Mouse (Mus musculus): ENCODE results near the gene Tmed10. TPM values are rescaled to one million over a fixed set of nuclear protein-coding genes. Genes with fewer than 3 reads are reported as not detected.

Tmed10 gene
- polyA plus RNA-seq, 1 experiment from 2014 or later, result 383 TPM

- peaks cover 18% of the 10 kb centered on the region for H3K4me1 ChIP-seq (ENCODE audit: control insufficient read depth, insufficient read depth, low read length)
- no peaks in the 10 kb centered on the region for H3K27me3 ChIP-seq (ENCODE audit: control insufficient read depth, insufficient read depth, low read length)
- H3K4me2 ChIP-seq (ENCODE audit: low read depth, low read length), result 0 out of 2 replicates have a peak overlapping the region, but pooled peaks have one; percentile 1
- peak overlapping the region; percentile 62 for H3K27ac ChIP-seq (ENCODE audit: low read length)
- WGBS, result 57% methylated on average over 18 of the region's 18 CpGs
- no peaks in the 10 kb centered on the region for H3K36me3 ChIP-seq (ENCODE audit: control insufficient read depth, insufficient read depth, low read length)
- no peak for ATAC-seq (ENCODE audit: insufficient read depth, low FRiP score)
- no peaks in the 10 kb centered on the region for H3K9me3 ChIP-seq (replicated peaks; ENCODE audit: control insufficient read depth, low read length)
- no peak overlapping the region; the same call in 1 of the 2 replicates for H3K9ac ChIP-seq (ENCODE audit: low read length)
- no peak overlapping the region for H3K4me3 ChIP-seq (replicated peaks; ENCODE audit: low read length)
Observed at GRCm38 (mm10) chr12:85397063-85397959, 22.7 kb upstream of the Tmed10 start.

- Histone ChIP-seq H3K4me3 (replicated peaks; ENCODE audit: low read length) (no peak overlapping the region), H3K4me2 (ENCODE audit: low read depth, low read length) (no peak overlapping the region), H3K4me1 (ENCODE audit: control insufficient read depth, insufficient read depth, low read length) (peaks cover 18% of the 10 kb centered on the region), H3K27ac (ENCODE audit: low read length) (peak overlapping the region; percentile 47; the same call in 1 of the 2 replicates), H3K27me3 (ENCODE audit: control insufficient read depth, insufficient read depth, low read length) (no peaks in the 10 kb centered on the region), H3K9me3 (replicated peaks; ENCODE audit: control insufficient read depth, low read length) (no peaks in the 10 kb centered on the region), H3K9ac (ENCODE audit: low read length) (no peak overlapping the region), H3K36me3 (ENCODE audit: control insufficient read depth, insufficient read depth, low read length) (no peaks in the 10 kb centered on the region)
- 46% methylated on average over 7 of the region's 7 CpGs for WGBS
- ATAC-seq (ENCODE audit: insufficient read depth, low FRiP score), result no peak
Observed at GRCm38 (mm10) chr12:85393981-85394380, 19.3 kb upstream of the Tmed10 start.

- Histone ChIP-seq H3K36me3 (ENCODE audit: control insufficient read depth, insufficient read depth, low read length) (no peaks in the 10 kb centered on the region), H3K4me1 (ENCODE audit: control insufficient read depth, insufficient read depth, low read length) (peaks cover 18% of the 10 kb centered on the region), H3K4me2 (ENCODE audit: low read depth, low read length) (no peak overlapping the region), H3K4me3 (replicated peaks; ENCODE audit: low read length) (no peak overlapping the region), H3K27ac (ENCODE audit: low read length) (no peak overlapping the region), H3K9ac (ENCODE audit: low read length) (no peak overlapping the region), H3K27me3 (ENCODE audit: control insufficient read depth, insufficient read depth, low read length) (no peaks in the 10 kb centered on the region), H3K9me3 (replicated peaks; ENCODE audit: control insufficient read depth, low read length) (no peaks in the 10 kb centered on the region)
- WGBS, result 81% methylated on average over 5 of the region's 5 CpGs
- no peak for ATAC-seq (ENCODE audit: insufficient read depth, low FRiP score)
Observed at GRCm38 (mm10) chr12:85393526-85393925, 18.9 kb upstream of the Tmed10 start.

GRCm38 (mm10) chr12:85391148-85391547 lies 16.5 kb upstream of the Tmed10 start:
- no peaks in the 10 kb centered on the region for H3K27me3 ChIP-seq (ENCODE audit: control insufficient read depth, insufficient read depth, low read length)
- WGBS, result 81% methylated on average over 7 of the region's 7 CpGs
- H3K9ac ChIP-seq (ENCODE audit: low read length), result no peak overlapping the region
- H3K4me3 ChIP-seq (replicated peaks; ENCODE audit: low read length), result no peak overlapping the region
- no peaks in the 10 kb centered on the region for H3K9me3 ChIP-seq (replicated peaks; ENCODE audit: control insufficient read depth, low read length)
- no peak for ATAC-seq (ENCODE audit: insufficient read depth, low FRiP score)
- H3K36me3 ChIP-seq (ENCODE audit: control insufficient read depth, insufficient read depth, low read length), result no peaks in the 10 kb centered on the region
- H3K4me2 ChIP-seq (ENCODE audit: low read depth, low read length), result no peak overlapping the region
- H3K4me1 ChIP-seq (ENCODE audit: control insufficient read depth, insufficient read depth, low read length), result peaks cover 9% of the 10 kb centered on the region
- H3K27ac ChIP-seq (ENCODE audit: low read length), result no peak overlapping the region

GRCm38 (mm10) chr12:85389204-85390185 lies 14.8 kb upstream of the Tmed10 start:
- Histone ChIP-seq H3K27ac (ENCODE audit: low read length) (peak overlapping the region; percentile 81), H3K36me3 (ENCODE audit: control insufficient read depth, insufficient read depth, low read length) (no peaks in the 10 kb centered on the region)

GRCm38 (mm10) chr12:85385995-85386375 lies 11.3 kb upstream of the Tmed10 start:
- Histone ChIP-seq H3K9ac (ENCODE audit: low read length) (no peak overlapping the region), H3K36me3 (ENCODE audit: control insufficient read depth, insufficient read depth, low read length) (no peaks in the 10 kb centered on the region), H3K27me3 (ENCODE audit: control insufficient read depth, insufficient read depth, low read length) (no peaks in the 10 kb centered on the region), H3K9me3 (replicated peaks; ENCODE audit: control insufficient read depth, low read length) (no peaks in the 10 kb centered on the region), H3K27ac (ENCODE audit: low read length) (no peak overlapping the region), H3K4me2 (ENCODE audit: low read depth, low read length) (no peak overlapping the region), H3K4me3 (replicated peaks; ENCODE audit: low read length) (no peak overlapping the region), H3K4me1 (ENCODE audit: control insufficient read depth, insufficient read depth, low read length) (peaks cover 9% of the 10 kb centered on the region)
- 38% methylated on average over 5 of the region's 5 CpGs for WGBS
- ATAC-seq (ENCODE audit: insufficient read depth, low FRiP score), result no peak

More at GRCm38 (mm10) chr12:85389204-85390185, 14.8 kb upstream of the Tmed10 start:
- Histone ChIP-seq H3K4me2 (ENCODE audit: low read depth, low read length) (peak overlapping the region; percentile 10; the same call in 1 of the 2 replicates), H3K9ac (ENCODE audit: low read length) (peak overlapping the region; percentile 42; the same call in 1 of the 2 replicates), H3K4me3 (replicated peaks; ENCODE audit: low read length) (no peak overlapping the region), H3K4me1 (ENCODE audit: control insufficient read depth, insufficient read depth, low read length) (peaks cover 17% of the 10 kb centered on the region), H3K27me3 (ENCODE audit: control insufficient read depth, insufficient read depth, low read length) (no peaks in the 10 kb centered on the region), H3K9me3 (replicated peaks; ENCODE audit: control insufficient read depth, low read length) (no peaks in the 10 kb centered on the region)
- WGBS, result 54% methylated on average over 15 of the region's 15 CpGs
- ATAC-seq (ENCODE audit: insufficient read depth, low FRiP score), result peak; percentile 93

- no peak for ATAC-seq (ENCODE audit: insufficient read depth, low FRiP score)
Observed at GRCm38 (mm10) chr12:85385329-85385994, 10.8 kb upstream of the Tmed10 start.

GRCm38 (mm10) chr12:85382761-85383680 lies 8.4 kb upstream of the Tmed10 start:
- Histone ChIP-seq H3K9me3 (replicated peaks; ENCODE audit: control insufficient read depth, low read length) (no peaks in the 10 kb centered on the region), H3K36me3 (ENCODE audit: control insufficient read depth, insufficient read depth, low read length) (no peaks in the 10 kb centered on the region), H3K27ac (ENCODE audit: low read length) (no peak overlapping the region), H3K4me1 (ENCODE audit: control insufficient read depth, insufficient read depth, low read length) (peaks cover 9% of the 10 kb centered on the region), H3K4me3 (replicated peaks; ENCODE audit: low read length) (no peak overlapping the region), H3K4me2 (ENCODE audit: low read depth, low read length) (no peak overlapping the region), H3K27me3 (ENCODE audit: control insufficient read depth, insufficient read depth, low read length) (no peaks in the 10 kb centered on the region), H3K9ac (ENCODE audit: low read length) (no peak overlapping the region)
- no peak for ATAC-seq (ENCODE audit: insufficient read depth, low FRiP score)
- WGBS, result 57% methylated on average over 14 of the region's 14 CpGs

More at GRCm38 (mm10) chr12:85385329-85385994, 10.8 kb upstream of the Tmed10 start:
- H3K27me3 ChIP-seq (ENCODE audit: control insufficient read depth, insufficient read depth, low read length), result no peaks in the 10 kb centered on the region
- WGBS, result 58% methylated on average over 10 of the region's 10 CpGs
- peaks cover 9% of the 10 kb centered on the region for H3K4me1 ChIP-seq (ENCODE audit: control insufficient read depth, insufficient read depth, low read length)
- no peak overlapping the region; the same call in 1 of the 2 replicates for H3K9ac ChIP-seq (ENCODE audit: low read length)
- H3K27ac ChIP-seq (ENCODE audit: low read length), result peak overlapping the region; percentile 58
- H3K4me3 ChIP-seq (replicated peaks; ENCODE audit: low read length), result no peak overlapping the region
- H3K36me3 ChIP-seq (ENCODE audit: control insufficient read depth, insufficient read depth, low read length), result no peaks in the 10 kb centered on the region
- no peaks in the 10 kb centered on the region for H3K9me3 ChIP-seq (replicated peaks; ENCODE audit: control insufficient read depth, low read length)
- no peak overlapping the region for H3K4me2 ChIP-seq (ENCODE audit: low read depth, low read length)

All from stomach, embryonic 16.5 days (tissue).